Comparison of ENCODE assay signal across 14 mouse cellular contexts in genomic region chr12:72251890-72252445, GRCm38 (mm10).
"Had no signal": no experiment of that assay in that cellular context is flagged by ENCODE, and none has a peak within 500 bp of the region (broad histone marks: within the 10 kb centered on the region; RNA-seq: fewer than 3 reads in every experiment).

No protein-coding gene starts in this region.

- H3K4me3 ChIP-seq: lung, embryonic 15.5 days; megakaryocyte, embryonic 14.5 days; midbrain, embryonic 13.5 days; myocyte; neural tube, embryonic 15.5 days had no signal

- H3K36me3 ChIP-seq: lung, embryonic 15.5 days; midbrain, embryonic 13.5 days; neural tube, embryonic 15.5 days had no signal

- H3K27ac ChIP-seq: lung, embryonic 15.5 days; macrophage; midbrain, embryonic 13.5 days had no signal

- DNase-seq: kidney, postnatal 25 days; layer of hippocampus, adult 9-11 months; layer of hippocampus, postnatal 36 days; lung, postnatal 14 days; right cerebral cortex, adult 18-20 months; right cerebral cortex, postnatal 25 days; thymus, postnatal 36 days had no signal

- H3K4me2 ChIP-seq: liver, embryonic 11.5 days; lung, embryonic 15.5 days; midbrain, embryonic 13.5 days; neural tube, embryonic 15.5 days had no signal

- H3K9me3 ChIP-seq: lung, embryonic 15.5 days; midbrain, embryonic 13.5 days; neural tube, embryonic 15.5 days had no signal

- H3K27me3 ChIP-seq: lung, embryonic 15.5 days; megakaryocyte, embryonic 14.5 days; midbrain, embryonic 13.5 days; neural tube, embryonic 15.5 days had no signal

- ATAC-seq: midbrain, embryonic 13.5 days had no signal

- H3K9ac ChIP-seq: lung, embryonic 15.5 days; midbrain, embryonic 13.5 days; neural tube, embryonic 15.5 days had no signal

- H3K4me1 ChIP-seq: lung, embryonic 15.5 days; megakaryocyte, embryonic 14.5 days; midbrain, embryonic 13.5 days had no signal
